Mouse (Mus musculus): ENCODE results near the gene Arpc1b. TPM values are rescaled to one million over a fixed set of nuclear protein-coding genes. Genes with fewer than 3 reads are reported as not detected.
"Not testable (repeated sequence)": the region's sequence is repeated elsewhere in the genome, so short reads cannot be mapped to it uniquely, and the experiment has no call there.

The Arpc1b gene
- polyA plus RNA-seq, 1 experiment from 2014 or later: 95.1 TPM

DNA sequence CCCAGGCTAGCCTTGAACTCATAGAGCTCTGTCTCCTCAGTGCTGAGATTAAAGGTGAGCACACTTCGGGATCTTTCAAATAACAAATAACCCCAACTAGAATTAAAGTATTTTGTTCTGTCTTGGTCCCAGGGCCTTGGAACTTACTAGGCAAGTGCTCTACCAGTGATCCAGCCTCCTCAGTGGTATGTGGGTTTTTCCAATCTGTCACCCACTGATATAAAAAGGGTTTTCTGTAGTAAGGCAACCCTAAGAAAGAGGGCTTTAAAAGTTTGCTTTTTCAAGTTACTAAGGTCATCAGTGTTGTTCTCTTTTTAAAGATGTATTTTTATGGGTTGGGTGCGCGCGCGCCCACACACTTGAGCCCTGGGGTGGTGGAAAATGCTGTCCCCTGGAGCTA is 1.7 kb downstream of the Arpc1b start:
- 96% methylated on average over 5 of the region's 5 CpGs for WGBS
- Histone ChIP-seq H3K27ac (replicated peaks) (peak overlapping the region; percentile 52; the same call in 1 of the 2 replicates), H3K36me3 (peaks cover 16% of the 10 kb centered on the region), H3K9ac (no peak overlapping the region), H3K4me1 (replicated peaks) (peaks cover 15% of the 10 kb centered on the region), H3K9me3 (no peaks in the 10 kb centered on the region), H3K27me3 (peaks cover 21% of the 10 kb centered on the region), H3K4me2 (peak overlapping the region; percentile 60), H3K4me3 (no peak overlapping the region)
- ATAC-seq (ENCODE audit: low read depth): no peak

DNA sequence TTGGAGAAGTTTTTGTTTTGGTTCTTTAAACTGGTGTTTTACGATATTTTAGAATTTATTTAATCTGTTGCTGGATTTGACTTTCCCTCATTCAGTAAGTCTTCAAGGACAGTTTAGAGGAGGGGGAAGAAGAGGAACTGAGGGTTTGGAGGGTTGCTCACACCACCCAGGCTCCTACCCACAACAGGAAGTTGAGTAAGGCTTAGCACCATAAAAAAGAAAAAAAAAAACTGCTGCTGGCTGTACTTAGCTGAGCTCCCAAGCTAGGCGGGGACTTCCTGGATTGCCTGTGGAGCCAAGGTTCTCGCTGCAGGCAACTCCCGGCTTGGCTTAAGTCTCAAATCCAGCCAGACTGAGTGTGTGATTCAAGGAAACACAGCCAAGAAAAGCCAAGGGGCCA is 2.3 kb downstream of the Arpc1b start:
- Histone ChIP-seq H3K36me3 (peaks cover 10% of the 10 kb centered on the region; the same call in 1 of the 2 replicates), H3K4me1 (replicated peaks) (peaks cover 15% of the 10 kb centered on the region), H3K27me3 (peaks cover 21% of the 10 kb centered on the region), H3K4me2 (0 out of 2 replicates have a peak overlapping the region, but pooled peaks have one; percentile 60), H3K4me3 (no peak overlapping the region), H3K9me3 (no peaks in the 10 kb centered on the region), H3K27ac (replicated peaks) (peak overlapping the region; percentile 52; the same call in 1 of the 2 replicates), H3K9ac (no peak overlapping the region)
- no peak for ATAC-seq (ENCODE audit: low read depth)
- 60% methylated on average over 4 of the region's 4 CpGs for WGBS

DNA sequence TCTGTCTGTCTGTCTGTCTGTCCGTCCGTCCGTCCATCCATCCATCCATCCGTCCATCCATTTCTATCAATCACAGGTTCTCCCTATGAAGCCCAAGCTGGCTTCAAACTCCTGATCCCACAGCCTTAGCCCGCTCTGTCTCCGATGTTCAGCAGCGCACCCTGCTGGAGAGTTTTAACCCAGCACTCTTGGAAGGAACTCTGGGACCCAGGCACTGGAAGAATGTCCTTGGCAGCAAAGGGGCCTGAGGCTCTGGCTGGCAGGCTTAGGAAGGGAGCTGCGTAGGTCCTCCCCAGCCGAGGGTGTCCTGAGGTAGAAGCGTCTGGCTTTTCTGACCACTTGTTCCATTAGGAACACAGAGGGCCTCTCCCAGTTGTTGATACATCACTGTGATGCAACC is 2.9 kb downstream of the Arpc1b start:
- Histone ChIP-seq H3K27ac (replicated peaks) (no peak overlapping the region), H3K4me3 (no peak overlapping the region), H3K36me3 (0 out of 2 replicates have a peak, but pooled peaks cover 4% of the 10 kb centered on the region), H3K4me1 (replicated peaks) (peaks cover 15% of the 10 kb centered on the region), H3K4me2 (no peak overlapping the region), H3K27me3 (peaks cover 21% of the 10 kb centered on the region), H3K9ac (no peak overlapping the region), H3K9me3 (no peaks in the 10 kb centered on the region)
- no peak for ATAC-seq (ENCODE audit: low read depth)
- WGBS: 43% methylated on average over 10 of the region's 10 CpGs

DNA sequence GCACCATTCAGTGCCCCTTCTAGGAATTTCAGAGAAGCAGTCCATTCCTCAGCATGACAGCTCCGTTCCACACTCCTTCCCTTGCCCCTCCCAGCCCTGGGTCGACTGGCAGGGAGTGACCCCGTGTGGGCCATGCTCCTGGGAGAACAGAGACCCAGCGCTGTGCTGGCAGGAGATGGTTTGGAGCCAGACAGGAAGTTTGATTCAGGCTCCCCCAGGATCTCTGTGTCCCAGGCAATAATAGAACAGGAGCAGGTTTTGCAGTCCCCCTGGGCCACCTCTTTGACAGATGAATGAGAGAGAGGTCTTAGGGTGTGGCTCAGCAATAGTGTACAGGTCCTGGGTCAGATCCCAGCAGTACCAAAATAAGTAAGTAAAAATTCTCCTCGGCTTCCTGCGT is 4.0 kb downstream of the Arpc1b start:
- no peak for ATAC-seq (ENCODE audit: low read depth)
- Histone ChIP-seq H3K27ac (replicated peaks) (no peak overlapping the region), H3K9me3 (no peaks in the 10 kb centered on the region), H3K4me3 (no peak overlapping the region), H3K36me3 (peaks cover 1% of the 10 kb centered on the region; the same call in 1 of the 2 replicates), H3K4me2 (no peak overlapping the region), H3K4me1 (replicated peaks) (peaks cover 15% of the 10 kb centered on the region), H3K27me3 (peaks cover 18% of the 10 kb centered on the region), H3K9ac (no peak overlapping the region)
- 69% methylated on average over 6 of the region's 6 CpGs for whole genome bisulfite sequencing

DNA sequence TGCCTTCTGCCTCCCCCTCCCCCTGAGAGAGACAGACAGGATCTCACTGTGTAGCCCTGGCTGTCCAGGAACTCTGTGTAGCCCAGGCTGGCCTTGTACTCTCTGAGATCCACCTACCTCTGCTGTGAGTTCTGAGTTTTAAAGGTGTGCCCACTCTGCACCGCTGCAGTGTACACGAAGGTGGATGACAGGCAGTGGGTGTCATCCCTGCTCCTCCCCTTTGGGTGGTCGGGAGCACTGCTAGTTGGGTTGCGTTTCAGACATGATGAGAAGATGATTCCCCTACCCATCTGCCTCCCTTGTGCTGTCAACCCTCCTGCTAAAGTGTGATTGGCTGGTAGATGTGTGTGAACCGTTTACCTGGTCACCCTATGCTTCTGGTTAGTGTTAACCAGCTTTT is 4.4 kb downstream of the Arpc1b start:
- Histone ChIP-seq H3K27ac (replicated peaks) (no peak overlapping the region), H3K4me1 (replicated peaks) (peaks cover 15% of the 10 kb centered on the region), H3K9me3 (no peaks in the 10 kb centered on the region), H3K4me3 (no peak overlapping the region), H3K4me2 (no peak overlapping the region), H3K27me3 (peaks cover 15% of the 10 kb centered on the region), H3K9ac (no peak overlapping the region), H3K36me3 (peaks cover 6% of the 10 kb centered on the region; the same call in 1 of the 2 replicates)
- WGBS: 83% methylated on average over 5 of the region's 5 CpGs
- no peak for ATAC-seq (ENCODE audit: low read depth)

DNA sequence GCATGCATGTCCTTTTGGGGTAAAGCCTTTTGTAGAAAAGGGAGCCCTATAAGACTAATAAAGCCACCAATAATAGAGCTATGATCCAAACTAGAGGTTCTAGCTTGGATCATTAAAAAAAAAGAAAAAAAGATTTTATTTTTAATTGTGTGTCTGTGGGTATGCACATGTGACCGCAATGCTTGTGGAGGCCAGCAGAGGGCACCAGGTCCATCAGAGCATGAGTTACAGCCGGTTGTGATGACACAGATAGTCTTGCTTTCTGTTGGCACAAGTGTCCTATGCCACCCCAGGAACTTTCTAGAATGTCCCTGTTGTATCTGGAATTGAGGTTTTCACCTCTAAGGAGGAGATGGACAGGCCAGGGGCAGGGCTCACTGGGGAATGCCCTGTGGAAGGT is 5.4 kb downstream of the Arpc1b start:
- H3K9me3 ChIP-seq: no peaks in the 10 kb centered on the region
- no peak overlapping the region for H3K27ac ChIP-seq (replicated peaks)
- no peak overlapping the region for H3K9ac ChIP-seq
- peaks cover 8% of the 10 kb centered on the region for H3K27me3 ChIP-seq
- H3K36me3 ChIP-seq: peaks cover 15% of the 10 kb centered on the region
- no peak overlapping the region for H3K4me3 ChIP-seq
- 97% methylated on average over 2 of the region's 2 CpGs for WGBS
- H3K4me1 ChIP-seq (replicated peaks): peaks cover 8% of the 10 kb centered on the region
- ATAC-seq (ENCODE audit: low read depth): no peak
- H3K4me2 ChIP-seq: no peak overlapping the region

DNA sequence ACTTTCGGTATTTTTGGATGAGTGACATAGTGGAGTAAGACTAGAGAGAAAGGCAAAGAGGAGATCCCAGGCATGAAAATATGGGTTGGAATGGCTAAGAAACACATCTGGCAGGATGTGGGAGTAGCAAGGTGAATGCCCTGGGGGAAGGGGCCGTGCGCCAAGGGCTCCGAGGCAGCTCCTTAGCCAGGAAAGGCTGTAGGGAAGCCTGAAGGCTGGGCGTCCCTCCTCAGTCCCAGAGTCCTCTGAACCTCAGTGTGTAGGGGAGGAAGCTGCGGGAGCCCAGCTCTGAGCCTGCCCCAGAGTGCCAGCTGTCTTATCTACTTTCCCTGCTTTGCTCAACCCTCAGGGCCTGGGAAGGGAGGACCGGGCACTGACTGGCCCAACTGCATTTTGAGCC is 6.9 kb downstream of the Arpc1b start:
- Histone ChIP-seq H3K4me3 (no peak overlapping the region), H3K27me3 (no peaks in the 10 kb centered on the region), H3K9me3 (no peaks in the 10 kb centered on the region), H3K27ac (replicated peaks) (no peak overlapping the region), H3K36me3 (peaks cover 31% of the 10 kb centered on the region), H3K9ac (no peak overlapping the region), H3K4me1 (replicated peaks) (no peaks in the 10 kb centered on the region), H3K4me2 (no peak overlapping the region)
- WGBS: 81% methylated on average over 7 of the region's 7 CpGs
- ATAC-seq (ENCODE audit: low read depth): no peak

DNA sequence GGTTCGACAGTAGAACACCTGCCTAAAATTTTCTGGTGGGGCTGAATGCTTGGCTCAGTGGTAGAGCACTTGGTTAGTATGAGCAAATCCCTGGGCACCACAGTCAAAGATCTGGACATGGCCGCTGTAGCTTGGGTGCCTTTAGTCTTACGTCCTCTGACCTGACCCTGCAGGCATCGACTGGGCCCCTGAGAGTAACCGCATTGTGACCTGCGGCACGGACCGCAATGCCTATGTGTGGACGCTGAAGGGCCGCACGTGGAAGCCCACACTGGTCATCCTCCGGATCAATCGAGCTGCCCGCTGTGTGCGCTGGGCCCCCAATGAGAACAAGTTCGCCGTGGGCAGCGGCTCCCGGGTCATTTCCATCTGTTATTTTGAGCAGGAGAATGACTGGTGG is 9.4 kb downstream of the Arpc1b start:
- 94% methylated on average over 19 of the region's 19 CpGs for WGBS
- Histone ChIP-seq H3K4me1 (replicated peaks) (no peaks in the 10 kb centered on the region), H3K9me3 (no peaks in the 10 kb centered on the region), H3K27ac (replicated peaks) (no peak overlapping the region), H3K4me3 (no peak overlapping the region), H3K9ac (no peak overlapping the region), H3K4me2 (no peak overlapping the region), H3K27me3 (no peaks in the 10 kb centered on the region), H3K36me3 (peaks cover 55% of the 10 kb centered on the region)
- no peak for ATAC-seq (ENCODE audit: low read depth)

DNA sequence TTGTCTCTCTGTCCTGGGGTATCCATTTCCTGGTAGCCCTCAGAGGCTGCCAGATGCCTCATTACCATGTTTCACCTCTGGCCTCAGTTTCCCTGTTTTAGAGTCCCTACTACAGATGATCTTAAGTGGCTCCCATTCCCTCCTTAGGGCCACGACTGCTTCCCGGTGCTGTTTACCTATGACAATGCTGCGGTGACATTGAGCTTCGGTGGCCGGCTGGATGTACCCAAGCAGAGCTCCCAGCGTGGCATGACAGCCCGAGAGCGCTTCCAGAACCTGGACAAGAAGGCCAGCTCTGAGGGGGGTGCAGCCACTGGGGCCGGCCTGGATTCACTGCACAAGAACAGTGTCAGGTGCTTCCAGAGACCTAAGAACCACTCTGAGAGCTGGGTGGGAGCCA is 12.6 kb downstream of the Arpc1b start:
- 96% methylated on average over 9 of the region's 9 CpGs for WGBS
- H3K4me1 ChIP-seq (replicated peaks): no peaks in the 10 kb centered on the region
- H3K4me2 ChIP-seq: no peak overlapping the region
- ATAC-seq (ENCODE audit: low read depth): no peak
- H3K36me3 ChIP-seq: peaks cover 84% of the 10 kb centered on the region
- no peak overlapping the region for H3K9ac ChIP-seq
- H3K27ac ChIP-seq (replicated peaks): no peak overlapping the region
- no peaks in the 10 kb centered on the region for H3K9me3 ChIP-seq
- H3K4me3 ChIP-seq: no peak overlapping the region
- H3K27me3 ChIP-seq: no peaks in the 10 kb centered on the region

DNA sequence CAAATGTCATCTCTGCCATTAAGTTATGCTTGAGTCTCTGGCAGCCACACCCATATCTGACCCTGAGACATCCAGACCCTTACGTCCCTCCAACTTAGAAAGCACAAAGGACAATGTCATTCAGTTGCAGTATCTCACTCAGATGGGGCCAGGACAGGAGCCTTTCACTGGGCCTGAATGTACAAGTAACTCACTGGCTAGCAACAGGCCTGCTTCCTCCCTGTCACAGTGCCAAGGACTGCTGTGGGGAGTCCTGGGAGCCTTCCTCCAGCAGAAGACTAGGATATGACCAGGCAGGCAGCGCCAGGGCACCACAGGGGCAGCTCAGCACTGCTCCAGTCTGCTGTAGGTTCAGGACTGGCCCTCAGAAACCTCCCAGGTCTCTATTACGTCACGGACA is 15.1 kb downstream of the Arpc1b start:
- H3K4me1 ChIP-seq (replicated peaks): no peaks in the 10 kb centered on the region
- peaks cover 97% of the 10 kb centered on the region for H3K36me3 ChIP-seq
- H3K4me2 ChIP-seq: no peak overlapping the region
- H3K9me3 ChIP-seq: no peaks in the 10 kb centered on the region
- no peak overlapping the region for H3K4me3 ChIP-seq
- 94% methylated on average over 4 of the region's 4 CpGs for WGBS
- ATAC-seq (ENCODE audit: low read depth): no peak
- H3K27ac ChIP-seq (replicated peaks): no peak overlapping the region
- no peak overlapping the region for H3K9ac ChIP-seq
- H3K27me3 ChIP-seq: no peaks in the 10 kb centered on the region

DNA sequence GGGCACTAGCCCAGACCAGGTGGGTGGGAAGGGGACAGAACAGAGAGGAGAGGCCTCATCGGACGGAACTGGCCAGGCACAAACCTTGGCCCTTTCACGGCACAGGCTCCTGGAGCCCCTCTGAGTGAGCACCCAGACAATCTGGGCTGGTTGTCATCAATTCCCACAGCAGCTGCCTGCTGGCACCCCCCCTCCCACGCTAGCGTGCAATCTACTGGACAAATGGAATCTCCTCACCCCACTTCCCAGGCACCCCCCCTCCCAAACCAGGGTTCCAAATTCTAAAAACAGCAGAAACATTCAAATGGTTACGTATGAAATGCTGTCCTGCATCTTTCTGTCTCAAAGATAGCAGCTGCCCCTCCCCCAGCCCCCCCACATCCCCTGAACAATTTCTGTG is 15.8 kb downstream of the Arpc1b start:
- WGBS: 100% methylated on average over 5 of the region's 6 CpGs
- not testable (repeated sequence) for H3K4me3 ChIP-seq; H3K4me1 ChIP-seq (replicated peaks); H3K9me3 ChIP-seq; H3K9ac ChIP-seq; ATAC-seq (ENCODE audit: low read depth); H3K27ac ChIP-seq (replicated peaks); H3K4me2 ChIP-seq; H3K27me3 ChIP-seq
- peaks cover 97% of the 10 kb centered on the region for H3K36me3 ChIP-seq

DNA sequence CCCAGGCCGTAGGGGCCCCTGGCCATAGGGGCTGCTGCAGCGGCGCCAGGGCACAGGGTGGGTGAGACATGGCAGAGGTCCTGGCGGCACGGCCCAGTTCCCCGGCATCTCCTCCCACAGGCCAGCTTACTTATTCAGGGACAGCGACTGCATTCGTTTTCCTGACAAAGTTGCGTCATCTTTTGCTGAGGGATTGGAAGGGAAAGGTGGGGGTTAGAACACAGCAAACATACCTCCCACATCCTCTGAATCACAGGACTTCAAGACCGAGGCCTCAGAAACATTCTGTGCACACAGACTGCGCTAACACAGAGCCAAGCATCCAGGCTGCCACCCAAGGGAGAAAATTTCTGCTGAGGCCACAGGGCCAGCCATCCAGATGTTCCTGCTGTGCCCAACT is 16.2 kb downstream of the Arpc1b start:
- no peak for ATAC-seq (ENCODE audit: low read depth)
- H3K4me1 ChIP-seq (replicated peaks): no peaks in the 10 kb centered on the region
- peaks cover 97% of the 10 kb centered on the region for H3K36me3 ChIP-seq
- H3K9ac ChIP-seq: no peak overlapping the region
- no peak overlapping the region for H3K27ac ChIP-seq (replicated peaks)
- H3K4me3 ChIP-seq: no peak overlapping the region
- no peaks in the 10 kb centered on the region for H3K27me3 ChIP-seq
- no peaks in the 10 kb centered on the region for H3K9me3 ChIP-seq
- WGBS: 95% methylated on average over 11 of the region's 11 CpGs
- no peak overlapping the region for H3K4me2 ChIP-seq

DNA sequence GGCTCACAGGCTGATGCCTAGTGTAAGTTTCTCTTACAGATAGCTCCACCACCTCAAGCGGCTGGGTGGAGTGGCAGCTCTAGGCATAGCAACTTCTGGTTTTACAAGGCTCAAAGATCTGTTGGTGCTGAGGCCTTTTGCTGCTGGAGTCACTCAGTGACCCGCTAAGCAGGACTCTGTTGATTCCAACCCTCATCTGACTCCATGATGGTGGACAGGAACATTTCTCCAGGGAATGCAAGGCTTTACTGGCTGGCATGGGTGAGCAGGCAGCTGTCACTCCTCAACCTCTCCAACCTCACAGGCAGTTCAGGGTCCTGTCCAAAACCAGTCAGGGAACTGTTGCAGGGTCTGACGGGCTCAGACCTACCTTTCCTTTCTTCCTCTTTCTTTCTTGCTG is 17.0 kb downstream of the Arpc1b start:
- Histone ChIP-seq H3K4me2 (no peak overlapping the region), H3K4me3 (no peak overlapping the region), H3K36me3 (peaks cover 97% of the 10 kb centered on the region), H3K27me3 (no peaks in the 10 kb centered on the region), H3K4me1 (replicated peaks) (no peaks in the 10 kb centered on the region), H3K9me3 (no peaks in the 10 kb centered on the region), H3K9ac (no peak overlapping the region), H3K27ac (replicated peaks) (no peak overlapping the region)
- ATAC-seq (ENCODE audit: low read depth): no peak
- WGBS: 94% methylated on average over 3 of the region's 3 CpGs

Measured in neural tube, embryonic 13.5 days (tissue).